Mouse (Mus musculus): ENCODE measurements at regions not wholly inside any gene's neighbourhood (a gene's known extent, or its start where the extent isn't known, plus 50 kb on each side); places are given as distances from the start of the nearest gene placed in this dataset.

DNA sequence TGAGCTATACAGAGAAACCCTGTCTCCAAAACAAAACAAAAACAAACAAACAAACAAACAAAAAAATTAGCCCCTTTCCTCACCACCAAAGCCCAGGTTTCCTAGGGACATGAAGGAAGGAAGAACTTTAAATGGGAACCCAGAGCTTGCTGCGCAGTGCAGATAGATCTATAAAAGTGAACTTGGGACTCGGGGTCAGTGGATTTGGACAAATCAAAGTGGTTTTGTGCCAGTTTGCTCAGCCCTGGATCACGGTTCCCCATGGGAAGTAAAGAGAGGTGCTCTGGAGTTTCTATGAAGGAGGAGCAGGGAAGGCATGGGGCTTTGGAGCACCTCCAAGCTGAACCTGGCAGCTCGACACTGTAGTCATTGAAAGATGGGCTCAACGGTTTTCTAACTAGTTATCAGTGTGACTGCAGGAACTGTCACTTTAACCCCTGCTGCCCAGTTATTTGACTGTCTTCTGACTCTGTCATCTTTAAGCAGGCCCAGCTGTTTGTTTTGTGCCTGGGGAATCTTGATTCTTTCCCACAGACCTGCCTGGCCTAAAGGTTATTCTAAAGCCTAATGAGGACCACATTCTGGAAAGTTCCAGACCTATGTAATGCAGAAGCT is 58.3 kb upstream of the Rnf24 start:
- 87% methylated on average over 5 of the region's 5 CpGs for WGBS
- Histone ChIP-seq H3K9me3 (ENCODE audit: control insufficient read depth, low read length) (no peaks in the 10 kb centered on the region), H3K4me3 (replicated peaks; ENCODE audit: low read depth, low read length) (no peak overlapping the region), H3K4me1 (ENCODE audit: control insufficient read depth, insufficient read depth, low read length) (no peaks in the 10 kb centered on the region), H3K27ac (replicated peaks; ENCODE audit: low read depth, low read length) (no peak overlapping the region), H3K27me3 (ENCODE audit: control insufficient read depth, insufficient read depth, low read length) (no peaks in the 10 kb centered on the region), H3K9ac (replicated peaks; ENCODE audit: low read length) (no peak overlapping the region), H3K4me2 (ENCODE audit: low read length) (no peak overlapping the region), H3K36me3 (ENCODE audit: control insufficient read depth, insufficient read depth, low read length) (no peaks in the 10 kb centered on the region)
- no peak for DNase-seq
- no peak for ATAC-seq (ENCODE audit: low FRiP score, low TSS enrichment)

DNA sequence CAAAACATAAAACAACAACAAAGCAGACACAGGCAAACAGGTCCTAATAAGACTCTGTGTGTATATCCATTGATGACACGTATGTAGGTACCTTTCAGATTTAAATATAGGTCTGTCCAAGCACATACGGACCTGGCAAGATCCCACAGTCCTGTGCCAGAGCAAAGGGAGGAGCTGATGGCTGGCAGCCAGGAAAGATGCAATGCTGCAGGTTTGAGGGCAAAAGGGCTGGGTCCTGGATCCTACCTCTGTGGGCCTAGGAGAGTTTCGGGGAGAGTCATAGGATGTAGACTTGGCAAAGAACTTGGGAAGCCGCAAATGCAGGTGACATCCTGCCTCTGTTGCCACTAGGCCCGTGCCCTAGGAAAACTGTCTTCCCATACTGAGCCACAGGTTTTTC is 54.6 kb upstream of the Rnf24 start:
- Histone ChIP-seq H3K9ac (replicated peaks; ENCODE audit: low read length) (no peak overlapping the region), H3K9me3 (ENCODE audit: control insufficient read depth, low read length) (no peaks in the 10 kb centered on the region), H3K4me3 (replicated peaks; ENCODE audit: low read depth, low read length) (no peak overlapping the region), H3K4me1 (ENCODE audit: control insufficient read depth, insufficient read depth, low read length) (no peaks in the 10 kb centered on the region), H3K36me3 (ENCODE audit: control insufficient read depth, insufficient read depth, low read length) (no peaks in the 10 kb centered on the region), H3K27ac (replicated peaks; ENCODE audit: low read depth, low read length) (no peak overlapping the region), H3K4me2 (ENCODE audit: low read length) (no peak overlapping the region), H3K27me3 (ENCODE audit: control insufficient read depth, insufficient read depth, low read length) (no peaks in the 10 kb centered on the region)
- DNase-seq (no peak), ATAC-seq (ENCODE audit: low FRiP score, low TSS enrichment) (no peak)
- WGBS, result 86% methylated on average over 5 of the region's 5 CpGs

DNA sequence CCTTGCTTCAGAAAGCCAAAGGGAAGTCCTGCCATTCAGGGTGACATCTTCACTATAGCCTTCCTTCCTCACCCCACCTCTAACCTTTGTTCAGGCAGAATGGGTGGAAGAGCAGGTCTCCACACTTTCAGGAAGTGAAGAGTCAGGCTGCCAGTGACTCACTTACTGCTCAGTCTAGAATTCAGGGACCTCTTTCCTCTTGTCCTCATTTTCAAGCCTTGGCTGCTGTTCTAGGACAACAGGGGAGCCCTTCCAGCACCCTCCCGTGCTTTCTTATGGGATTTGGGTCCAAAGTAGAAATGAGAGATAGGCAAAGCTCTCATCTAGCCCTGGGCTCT is 51.5 kb upstream of the Rnf24 start:
- Histone ChIP-seq H3K9ac (replicated peaks; ENCODE audit: low read length) (no peak overlapping the region), H3K4me2 (ENCODE audit: low read length) (no peak overlapping the region), H3K36me3 (ENCODE audit: control insufficient read depth, insufficient read depth, low read length) (no peaks in the 10 kb centered on the region), H3K27ac (replicated peaks; ENCODE audit: low read depth, low read length) (no peak overlapping the region), H3K4me3 (replicated peaks; ENCODE audit: low read depth, low read length) (no peak overlapping the region), H3K9me3 (ENCODE audit: control insufficient read depth, low read length) (no peaks in the 10 kb centered on the region), H3K4me1 (ENCODE audit: control insufficient read depth, insufficient read depth, low read length) (no peaks in the 10 kb centered on the region), H3K27me3 (ENCODE audit: control insufficient read depth, insufficient read depth, low read length) (no peaks in the 10 kb centered on the region)
- WGBS, result 64% methylated on average over 1 of the region's 1 CpGs
- DNase-seq, result no peak
- ATAC-seq (ENCODE audit: low FRiP score, low TSS enrichment), result no peak

DNA sequence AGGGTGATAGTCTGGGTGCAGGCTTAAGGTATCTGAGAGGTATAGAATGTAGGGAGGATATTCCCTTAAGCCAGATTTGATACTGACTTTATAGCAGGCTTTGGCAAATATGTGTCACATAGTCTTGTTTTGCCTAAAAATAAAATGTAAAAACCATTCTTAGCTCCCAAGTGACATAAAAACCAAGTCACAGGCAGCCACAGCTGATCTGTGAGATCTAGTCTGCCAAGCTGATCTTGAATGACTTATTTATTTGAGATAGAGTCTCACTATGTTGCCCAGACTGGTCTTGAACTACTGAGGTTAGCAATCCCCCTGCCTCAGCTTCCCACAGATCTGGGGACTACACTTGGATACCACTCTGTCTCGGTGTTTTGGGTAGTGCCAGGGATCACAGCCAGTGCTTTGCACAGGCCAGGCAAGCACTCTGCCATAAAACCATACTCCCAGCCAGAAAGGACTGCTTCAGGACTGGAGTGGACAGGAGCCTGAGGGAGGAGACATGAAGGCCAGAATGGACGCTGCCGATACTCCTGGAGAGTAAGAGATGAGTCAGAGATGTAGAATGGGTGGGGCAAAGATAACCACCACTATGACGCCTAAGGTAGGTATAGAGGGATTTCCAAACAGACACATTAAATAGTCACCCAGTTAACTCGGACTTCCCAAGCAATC is 51.0 kb upstream of the Rnf24 start:
- no peak for DNase-seq
- H3K4me2 ChIP-seq (ENCODE audit: low read length), result no peak overlapping the region
- no peaks in the 10 kb centered on the region for H3K4me1 ChIP-seq (ENCODE audit: control insufficient read depth, insufficient read depth, low read length)
- no peak overlapping the region for H3K27ac ChIP-seq (replicated peaks; ENCODE audit: low read depth, low read length)
- no peaks in the 10 kb centered on the region for H3K27me3 ChIP-seq (ENCODE audit: control insufficient read depth, insufficient read depth, low read length)
- H3K9me3 ChIP-seq (ENCODE audit: control insufficient read depth, low read length), result no peaks in the 10 kb centered on the region
- no peaks in the 10 kb centered on the region for H3K36me3 ChIP-seq (ENCODE audit: control insufficient read depth, insufficient read depth, low read length)
- 87% methylated on average over 5 of the region's 5 CpGs for WGBS
- ATAC-seq (ENCODE audit: low FRiP score, low TSS enrichment), result no peak
- H3K9ac ChIP-seq (replicated peaks; ENCODE audit: low read length), result no peak overlapping the region
- no peak overlapping the region for H3K4me3 ChIP-seq (replicated peaks; ENCODE audit: low read depth, low read length)
